Comparison of ENCODE assay signal across 8 mouse cellular contexts in genomic region chr12:84996501-84997398, GRCm38 (mm10). TPM values are rescaled to one million over a fixed set of nuclear protein-coding genes. Genes with fewer than 3 reads are reported as not detected.
DNase-seq lines count a peak whose midpoint lies in the region; ATAC-seq and TF ChIP-seq lines count a peak whose summit lies in the region.

No protein-coding gene starts in this region.

- DNase-seq in Muller cell, postnatal 12 days (ENCODE audit: inconsistent ontology term) = peak; percentile 15
- peak; percentile 20 to 59 for DNase-seq in cerebellum, postnatal 36 days
- DNase-seq in frontal cortex, postnatal 25 days (ENCODE audit: low spot score in 2 of 2) = peak; percentile 42 to 46
- DNase-seq in layer of hippocampus, adult 8-10 months (ENCODE audit: low spot score in 2 of 2) = peak; percentile 48 to 63
- DNase-seq in lung, embryonic 14.5 days = peak; percentile 75
- DNase-seq in natural killer cell, adult 2 months (ENCODE audit: low spot score in 2 of 2) = no peak

- TF ChIP-seq CTCF in lung, embryonic 14.5 days (IDR thresholded peaks at IDR 0.05; ENCODE audit: low read depth) = no peak
- no peak for TF ChIP-seq CTCF in olfactory bulb, adult 2 months (IDR thresholded peaks at IDR 0.05; ENCODE audit: insufficient read depth, low read depth, low read length)

- WGBS in lung, embryonic 14.5 days = under 1% methylated on average over 44 of the region's 44 CpGs
- WGBS in olfactory bulb, adult 2 months = under 1% methylated on average over 44 of the region's 44 CpGs

- peak overlapping the region; percentile 88 for H3K27ac ChIP-seq in lung, embryonic 14.5 days (ENCODE audit: low read depth)
- H3K27ac ChIP-seq in olfactory bulb, adult 2 months (ENCODE audit: insufficient read depth, low read depth, low read length) = peak overlapping the region; percentile 28; the same call in 1 of the 2 replicates

- H3K9me3 ChIP-seq in lung, embryonic 14.5 days (ENCODE audit: low read depth, low read length) = no peaks in the 10 kb centered on the region

- TF ChIP-seq POLR2A in olfactory bulb, adult 2 months (IDR thresholded peaks at IDR 0.05; ENCODE audit: insufficient read depth, low read depth, low read length) = no peak

- H3K27me3 ChIP-seq in lung, embryonic 14.5 days (ENCODE audit: insufficient read depth, low read length) = no peaks in the 10 kb centered on the region

- ATAC-seq in CD4-positive, CD25-positive, alpha-beta regulatory T cell, adult 4 months = peak; percentile 30
- ATAC-seq in lung, embryonic 14.5 days (ENCODE audit: insufficient read depth) = peak; percentile 65

- H3K4me3 ChIP-seq in lung, embryonic 14.5 days (ENCODE audit: low read depth, low read length) = peak overlapping the region; percentile 98
- peak overlapping the region; percentile 80 for H3K4me3 ChIP-seq in olfactory bulb, adult 2 months (ENCODE audit: insufficient read depth, low read depth, low read length)

- H3K4me2 ChIP-seq in lung, embryonic 14.5 days = peak overlapping the region; percentile 98

- 0 out of 2 replicates have a peak, but pooled peaks cover 3% of the 10 kb centered on the region for H3K36me3 ChIP-seq in lung, embryonic 14.5 days (ENCODE audit: insufficient read depth)

- H3K4me1 ChIP-seq in lung, embryonic 14.5 days (ENCODE audit: insufficient read depth) = peaks cover 14% of the 10 kb centered on the region; the same call in 1 of the 2 replicates
- H3K4me1 ChIP-seq in olfactory bulb, adult 2 months (ENCODE audit: control insufficient read depth, insufficient read depth, low read length) = no peaks in the 10 kb centered on the region

- H3K9ac ChIP-seq in lung, embryonic 14.5 days = peak overlapping the region; percentile 97

RNA-seq across cellular contexts. Expression of gene Ylpm1, which starts 0.6 kb away (rescaled TPM):
- polyA plus RNA-seq in CD4-positive, CD25-positive, alpha-beta regulatory T cell, adult 4 months (2017; shearing (Covaris generic)) = 10 to 100 TPM; 35.5 to 43.3 TPM
- 100 to 1,000 TPM; 109 to 145 (median 122) TPM for total RNA-seq in layer of hippocampus, adult 8-10 months (2022)
- polyA plus RNA-seq in lung, embryonic 14.5 days (2014; fragmentation: Nextera tagmentation; extraction: Ambion mirVana) = 38.5 and 39.7 TPM in 2 replicates
- 139 and 435 TPM in 2 replicates for polyA plus RNA-seq in olfactory bulb, adult 2 months (2012; ENCODE audit: insufficient read depth, insufficient read length, low replicate concordance, missing spikeins)

RNA-seq across cellular contexts. Expression of gene Arel1, which starts 26.1 kb away (rescaled TPM):
- 10 to 100 TPM; 28.4 to 28.7 TPM for polyA plus RNA-seq in CD4-positive, CD25-positive, alpha-beta regulatory T cell, adult 4 months (2017; shearing (Covaris generic))
- total RNA-seq in layer of hippocampus, adult 8-10 months (2022) = 100 to 1,000 TPM in 2 of 4 experiments, 10 to 100 TPM in 2; 84.3 to 106 (median 98.5) TPM
- polyA plus RNA-seq in lung, embryonic 14.5 days (2014; fragmentation: Nextera tagmentation; extraction: Ambion mirVana) = 17.1 and 19.3 TPM in 2 replicates
- not detected in 2 replicates for polyA plus RNA-seq in olfactory bulb, adult 2 months (2012; ENCODE audit: insufficient read depth, insufficient read length, low replicate concordance, missing spikeins)

RNA-seq across cellular contexts. Expression of gene Fcf1, which starts 26.1 kb away (rescaled TPM):
- 100 to 1,000 TPM; 189 to 203 TPM for polyA plus RNA-seq in CD4-positive, CD25-positive, alpha-beta regulatory T cell, adult 4 months (2017; shearing (Covaris generic))
- total RNA-seq in layer of hippocampus, adult 8-10 months (2022) = 10 to 100 TPM; 31.8 to 42.2 (median 38.9) TPM
- polyA plus RNA-seq in lung, embryonic 14.5 days (2014; fragmentation: Nextera tagmentation; extraction: Ambion mirVana) = 147 TPM in 2 replicates
- polyA plus RNA-seq in olfactory bulb, adult 2 months (2012; ENCODE audit: insufficient read depth, insufficient read length, low replicate concordance, missing spikeins) = not detected in 2 replicates

Comparison
In these comparisons a context has a peak if more than half of its experiments do, and no peak if none do; other contexts are left out.
1. DNase-seq: peak in Muller cell, postnatal 12 days (single experiment), cerebellum, postnatal 36 days (2 of 2), frontal cortex, postnatal 25 days (2 of 2), layer of hippocampus, adult 8-10 months (2 of 2) and lung, embryonic 14.5 days (single experiment); none in natural killer cell, adult 2 months (0 of 2).
2. RNA of gene Fcf1, which starts 26.1 kb away (polyA plus RNA-seq): 189 to 203 TPM in CD4-positive, CD25-positive, alpha-beta regulatory T cell, adult 4 months and 147 TPM in lung, embryonic 14.5 days; not detected in olfactory bulb, adult 2 months; every median in the first group is over 100 times any median in the second.